Mouse (Mus musculus) natural killer cell, adult 2 months (primary cell): Measurements from ENCODE around the gene Dennd6a.
A peak's percentile ranks its signal among the peaks of the same experiment; 100 is the strongest.
"Not testable (repeated sequence)": the region's sequence is repeated elsewhere in the genome, so short reads cannot be mapped to it uniquely, and the experiment has no call there.

ENCODE experiments used
- DNase-seq, 2 experiments: peaks; one replicate each; pipeline ENCODE4 v3.0.0; 2022; ENCODE audit warnings: low spot score in 2 of 2

Dennd6a gene

GRCm38 (mm10) chr14:26639961-26640360 is 66.3 kb downstream of the Dennd6a start:
- peak in 1 of 2 experiments; percentile 21 for DNase-seq

DNA sequence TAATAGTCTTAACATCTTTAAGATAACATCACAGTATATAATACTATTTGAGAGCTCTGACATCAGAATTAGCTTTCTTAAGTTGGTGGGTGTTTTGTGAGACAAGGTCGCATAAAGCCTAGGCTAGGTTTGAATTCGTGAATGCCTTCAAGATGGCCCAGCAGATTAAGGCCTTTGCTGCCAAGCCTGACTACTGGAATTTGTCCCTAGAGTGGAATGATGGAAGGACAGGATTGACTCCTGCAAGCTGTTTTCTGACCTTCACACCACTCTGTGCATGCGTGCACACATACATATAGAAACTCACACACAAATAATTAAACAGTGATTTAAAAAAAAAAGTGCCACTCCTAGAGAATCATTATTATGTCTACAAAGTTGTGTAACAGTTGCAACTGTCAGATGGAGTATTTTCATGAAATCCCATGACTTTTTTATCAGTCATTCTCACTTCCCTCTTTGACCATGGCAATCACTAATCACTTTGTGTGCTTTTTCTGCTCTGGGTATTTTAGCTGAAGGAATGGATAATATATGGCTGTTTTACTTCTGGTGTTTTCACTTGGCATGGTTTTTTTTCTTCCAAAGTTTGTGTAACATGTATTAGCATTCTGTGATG is 69.5 kb downstream of the Dennd6a start:
- DNase-seq: no peak

GRCm38 (mm10) chr14:26645989-26646650 is 72.5 kb downstream of the Dennd6a start:
- no peak for DNase-seq

GRCm38 (mm10) chr14:26647811-26648210 is 74.2 kb downstream of the Dennd6a start:
- no peak for DNase-seq

DNA sequence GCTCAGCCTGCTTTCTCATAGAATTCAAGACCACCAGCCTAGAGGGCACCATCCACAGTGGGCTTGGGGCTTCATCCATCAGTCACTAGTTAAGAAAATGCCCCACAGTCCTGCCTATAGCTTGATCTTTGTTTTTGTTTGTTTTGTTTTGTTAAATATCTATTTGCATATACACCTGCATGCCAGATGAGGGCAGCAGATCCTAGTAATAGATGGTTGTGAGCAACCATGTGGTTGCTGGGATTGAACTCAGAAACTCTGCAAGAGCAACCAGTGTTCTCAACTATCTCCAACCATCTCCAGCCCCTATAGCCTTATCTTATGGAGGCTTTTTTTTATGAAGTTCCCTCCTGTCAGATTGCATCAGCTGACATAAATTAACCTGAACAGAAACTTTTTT is 78.2 kb downstream of the Dennd6a start:
- DNase-seq: peak in 1 of 2 experiments; percentile 32

DNA sequence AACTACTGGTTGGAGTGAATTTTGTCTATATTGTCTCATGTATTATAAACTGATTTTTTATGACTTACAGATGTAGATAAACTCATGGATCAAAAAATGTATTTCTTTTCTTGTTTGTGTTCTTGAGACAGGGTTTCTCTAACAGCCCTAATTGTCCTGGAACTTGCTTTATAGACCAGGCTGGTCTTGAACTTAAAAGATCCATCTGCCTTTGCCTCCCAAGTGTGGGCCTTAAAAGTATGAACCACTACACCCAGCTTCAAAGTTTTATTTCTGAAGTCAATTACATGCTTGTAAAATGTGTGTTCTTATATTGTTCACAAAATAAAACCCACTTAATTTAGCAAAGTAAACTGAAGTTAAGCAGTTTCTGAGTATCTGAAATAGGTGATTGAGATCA is 84.5 kb downstream of the Dennd6a start:
- no peak for DNase-seq

GRCm38 (mm10) chr14:26660233-26660632 is 86.6 kb downstream of the Dennd6a start:
- DNase-seq: no peak

DNA sequence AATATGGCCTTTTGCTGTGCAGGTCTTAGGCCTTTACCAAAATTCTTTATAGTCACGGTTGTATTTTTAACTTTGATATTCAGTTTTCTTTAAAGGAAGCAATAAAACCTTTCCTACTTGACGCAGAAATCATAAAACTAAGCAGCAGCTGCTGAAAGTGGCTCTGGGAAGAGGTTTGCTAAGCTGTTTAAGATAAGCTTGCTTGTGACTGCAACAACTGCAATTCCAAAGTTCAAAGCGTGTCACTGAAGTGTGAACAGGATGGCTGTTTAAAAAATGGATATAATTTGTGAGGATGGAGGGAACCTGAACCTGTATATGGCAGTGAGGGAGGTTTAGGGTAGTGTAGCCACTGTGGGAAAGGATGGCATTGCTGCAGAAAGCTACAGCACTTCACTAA is 88.4 kb downstream of the Dennd6a start:
- no peak for DNase-seq

DNA sequence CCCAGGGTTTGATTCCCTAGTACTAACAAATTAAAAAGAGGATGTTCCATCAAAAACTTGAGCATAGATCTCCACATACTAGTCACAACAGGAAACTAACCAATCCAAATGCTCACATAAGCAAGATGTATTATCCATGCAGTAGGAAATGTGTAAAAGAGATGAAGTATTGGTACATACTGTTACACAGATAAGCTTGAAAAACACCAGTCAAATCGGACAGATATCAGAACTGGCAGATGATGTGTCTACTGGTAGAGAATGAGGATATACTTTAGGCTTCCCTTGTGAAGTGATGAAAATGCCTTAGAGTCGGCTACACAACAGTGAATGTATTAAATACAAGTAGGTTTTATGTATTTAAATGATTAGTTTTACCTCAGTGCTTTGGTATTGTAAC is 88.8 kb downstream of the Dennd6a start:
- no peak for DNase-seq

- DNase-seq: no peak
Measured at GRCm38 (mm10) chr14:26663851-26664250, 90.2 kb downstream of the Dennd6a start.

- DNase-seq: no peak
Measured at GRCm38 (mm10) chr14:26667991-26668370, 94.3 kb downstream of the Dennd6a start.

GRCm38 (mm10) chr14:26668371-26669291 is 95.0 kb downstream of the Dennd6a start:
- peak; percentile 44 to 45 for DNase-seq

GRCm38 (mm10) chr14:26669292-26670073 is 95.8 kb downstream of the Dennd6a start, which contains the start of gene Pde12:
Gene Pde12, minus strand, starts transcription at chr14:26669883.
- peak; percentile 87 to 88 for DNase-seq

GRCm38 (mm10) chr14:26670964-26671363 is 97.3 kb downstream of the Dennd6a start:
- no peak for DNase-seq

DNA sequence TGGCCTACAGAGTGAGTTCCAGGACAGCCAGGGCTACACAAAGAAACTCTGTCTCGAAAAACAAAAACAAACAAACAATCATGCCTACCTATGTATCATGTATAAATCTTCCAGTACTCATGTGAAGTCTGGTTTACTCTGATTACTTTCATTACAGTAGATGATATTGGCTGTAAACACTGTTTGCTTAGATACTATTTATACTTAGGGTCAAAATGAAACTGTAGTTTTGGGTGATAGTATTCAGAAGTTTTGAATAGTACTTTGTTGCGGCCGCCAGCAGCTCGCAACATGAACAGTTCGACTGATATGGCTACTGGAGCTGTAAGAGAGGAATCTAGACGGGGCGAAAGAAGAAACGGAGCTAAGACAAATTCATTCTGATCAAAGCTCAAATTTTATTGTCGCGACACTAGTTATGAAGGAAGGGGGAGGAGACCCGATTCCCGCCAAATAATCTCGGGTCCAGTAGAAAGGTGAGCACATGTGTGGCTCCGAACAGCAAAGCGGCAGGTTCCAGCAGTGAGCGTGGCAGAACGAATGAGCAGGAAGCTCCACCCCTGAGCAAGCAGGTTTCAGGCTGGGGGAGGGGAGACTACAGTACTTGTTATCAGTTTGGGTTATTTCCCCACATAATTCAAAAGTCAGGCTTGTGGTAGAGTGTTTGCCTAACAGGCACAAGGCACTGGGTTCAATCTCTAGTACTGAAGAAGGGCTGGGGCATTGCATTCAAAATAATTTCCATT is 98.4 kb downstream of the Dennd6a start:
- DNase-seq: not testable (repeated sequence)

GRCm38 (mm10) chr14:26674476-26675169 is 101.0 kb downstream of the Dennd6a start:
- DNase-seq: not testable (repeated sequence)

GRCm38 (mm10) chr14:26675371-26675770 is 101.7 kb downstream of the Dennd6a start:
- DNase-seq: peak in 1 of 2 experiments; percentile 15

DNA sequence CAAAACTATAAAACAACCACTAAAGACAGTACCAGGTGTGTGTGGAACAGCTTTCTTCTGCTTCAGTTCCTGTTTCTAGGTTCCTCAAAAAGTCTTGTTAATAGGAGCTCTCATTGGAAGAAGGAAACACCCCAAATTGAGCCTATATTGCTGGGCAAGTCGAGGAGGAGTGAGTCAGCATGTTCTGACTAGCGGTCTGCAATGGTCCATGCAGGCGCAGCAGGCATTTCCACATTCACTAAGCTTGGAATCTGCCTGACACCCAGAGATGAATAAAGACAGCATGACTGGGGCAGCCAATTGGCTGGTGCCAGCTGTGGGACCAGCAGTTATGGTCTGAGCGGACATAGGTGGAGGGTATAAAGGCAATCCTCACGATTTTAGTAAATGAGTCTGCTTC is 102.1 kb downstream of the Dennd6a start:
- peak in 1 of 2 experiments; percentile 16 for DNase-seq
